Mouse (Mus musculus) bone marrow, adult 2 months (tissue): ENCODE data around the gene Gm45785.

ENCODE experiments used
- CTCF ChIP-seq: fragments of 200-500 bp; IDR thresholded peaks from 2 replicates; pipeline ENCODE4 v1.5.1; 2011; ENCODE audit warnings: low read length, control low read depth; ENCODE audit not compliant: control insufficient read depth, insufficient read depth
- POLR2A ChIP-seq: fragments of 200-500 bp; IDR thresholded peaks from 2 replicates; pipeline ENCODE4 v1.6.1; 2011; ENCODE audit warnings: low read depth, mild to moderate bottlenecking, control low read depth, low read length, borderline replicate concordance; ENCODE audit not compliant: control insufficient read depth

DNA sequence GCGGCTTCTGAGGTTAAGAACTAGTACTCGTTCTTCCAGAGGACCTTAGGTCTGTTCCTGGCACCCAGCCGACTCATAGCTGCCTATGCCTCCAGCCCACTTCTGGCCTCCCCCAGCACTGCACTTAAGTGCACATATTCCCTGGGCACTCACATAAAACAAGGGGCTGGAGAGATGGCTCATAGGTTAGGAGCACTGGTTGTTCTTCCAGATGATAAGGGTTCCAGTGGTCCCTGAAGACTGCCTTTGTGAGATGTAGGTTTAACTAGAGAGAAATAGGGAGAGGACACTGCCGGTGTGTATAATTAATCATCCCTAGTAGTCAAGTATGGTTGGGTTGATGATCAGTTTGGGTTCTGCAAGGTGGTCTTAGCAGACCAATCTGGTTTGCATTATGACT is 33.4 kb downstream of the Gm45785 start:
- TF ChIP-seq POLR2A (no peak), CTCF (no peak)
